Mouse (Mus musculus): ENCODE measurements at regions not wholly inside any gene's neighbourhood (a gene's known extent, or its start where the extent isn't known, plus 50 kb on each side); places are given as distances from the start of the nearest gene placed in this dataset.

- TF ChIP-seq TAL1 (IDR thresholded peaks at IDR 0.05; ENCODE audit: low read length) (no peak), GATA1 (IDR thresholded peaks at IDR 0.05; ENCODE audit: low read length) (no peak)
These were observed 483.0 kb downstream of the Prss52 start for GRCm38 (mm10) chr14:64586860-64587698.

All from erythroblast, embryonic 14.5 days (primary cell).